Mouse (Mus musculus) CD4-positive helper T cell, adult 2 months (primary cell): ENCODE results near the gene Gm20219.

Source experiments
- DNase-seq: peaks from one replicate; pipeline ENCODE4 v3.0.0-alpha.2; 2012; ENCODE audit warnings: low read depth, missing footprints, low spot score

Gm20219 gene

DNA sequence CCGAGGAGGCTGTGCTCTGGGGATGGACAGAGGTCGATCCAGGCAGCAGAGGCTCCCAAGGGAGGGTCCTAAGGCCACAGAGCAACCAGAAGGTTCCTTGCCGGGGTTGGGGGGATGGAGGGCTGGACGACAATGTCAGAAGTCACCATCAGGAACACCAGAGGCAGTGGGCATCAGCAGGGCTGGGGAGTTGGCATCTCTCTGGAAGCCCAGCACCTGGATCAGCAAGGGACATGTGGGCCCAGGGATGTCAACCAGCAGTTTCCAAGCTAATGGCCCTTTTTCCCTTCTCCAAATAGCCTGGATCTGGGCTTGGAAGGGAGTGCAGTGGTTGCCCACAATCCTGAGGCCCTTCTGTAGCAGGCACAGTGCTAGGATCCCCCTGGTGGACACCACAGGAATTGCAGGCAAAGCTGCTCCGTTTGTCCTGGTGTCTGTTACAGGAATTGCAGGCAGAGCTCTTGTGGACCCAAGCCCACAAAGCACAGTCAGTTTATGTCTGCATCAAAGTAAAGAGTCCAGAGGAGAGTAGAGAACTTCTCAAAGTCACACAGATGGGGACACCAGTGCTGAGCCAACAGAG, 1.3 kb downstream of the Gm20219 start:
- peak; percentile 80 for DNase-seq

DNA sequence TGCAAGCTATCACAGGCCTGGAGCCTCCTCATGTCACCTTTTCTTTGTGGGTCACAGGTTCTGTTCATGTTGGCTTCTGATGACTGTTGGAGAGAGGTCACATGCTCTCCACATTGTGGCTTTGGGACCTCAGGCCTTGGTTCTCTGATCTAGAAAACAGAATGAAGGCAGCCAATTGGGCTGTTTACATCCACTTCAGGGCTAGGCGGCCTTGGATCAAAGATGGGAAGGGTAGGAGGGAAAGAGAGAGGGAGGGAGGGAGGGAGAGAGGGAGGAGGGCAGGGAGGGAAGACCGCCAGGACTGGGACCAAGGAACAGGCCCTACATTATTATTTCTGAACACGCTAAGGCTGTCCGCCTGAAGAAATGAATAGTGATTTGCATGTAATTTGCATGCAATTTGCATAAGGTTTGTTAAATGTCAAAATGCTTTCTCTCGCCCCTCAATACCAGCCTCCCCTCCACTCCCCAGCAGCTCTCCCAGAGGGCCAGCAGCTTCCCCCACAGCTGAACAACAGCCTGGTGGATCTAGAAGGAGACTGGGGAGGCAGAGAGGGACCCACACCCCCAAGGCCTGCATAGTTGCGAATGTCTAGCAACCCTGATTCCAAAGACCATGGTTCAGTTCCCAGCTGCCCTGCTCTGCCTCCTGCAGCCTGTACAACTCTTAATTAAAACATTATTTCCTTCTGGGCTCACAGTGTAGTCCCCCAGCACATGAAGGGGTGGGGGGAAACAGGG, 2.2 kb downstream of the Gm20219 start:
- no peak for DNase-seq

DNA sequence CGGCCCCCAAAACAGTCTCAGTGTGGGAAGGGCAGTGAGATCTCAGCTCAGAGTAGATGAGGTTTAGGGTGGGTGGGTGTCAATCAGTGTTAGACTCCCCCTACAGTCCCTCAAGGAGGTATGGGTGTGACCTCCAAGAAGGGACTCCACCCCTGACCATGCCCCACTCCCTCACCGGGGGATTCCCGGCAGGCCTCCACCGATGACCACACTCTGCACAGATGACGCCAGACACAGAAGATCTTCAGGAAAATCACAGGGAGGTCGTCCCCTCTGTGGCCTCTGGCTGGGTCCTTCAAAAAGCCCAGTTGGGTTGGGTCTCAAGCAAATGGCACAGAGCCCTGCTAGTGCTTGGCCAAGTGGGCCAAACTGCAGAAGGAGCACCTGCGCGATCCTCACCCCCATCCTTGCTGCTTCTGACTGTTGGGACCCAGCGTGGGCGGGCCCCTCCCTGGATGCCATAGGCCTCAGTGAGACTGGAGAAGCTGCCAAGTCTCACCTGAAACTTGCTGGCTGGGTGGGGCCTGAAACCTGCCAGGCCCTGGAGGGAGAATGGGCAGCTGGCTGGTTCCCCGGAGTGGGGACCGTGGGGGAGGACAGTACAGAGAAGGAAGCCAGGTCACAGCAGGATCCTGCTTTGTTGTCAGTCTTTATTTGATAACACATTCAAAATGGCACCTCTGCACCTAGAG, 3.3 kb downstream of the Gm20219 start:
- no peak for DNase-seq

DNA sequence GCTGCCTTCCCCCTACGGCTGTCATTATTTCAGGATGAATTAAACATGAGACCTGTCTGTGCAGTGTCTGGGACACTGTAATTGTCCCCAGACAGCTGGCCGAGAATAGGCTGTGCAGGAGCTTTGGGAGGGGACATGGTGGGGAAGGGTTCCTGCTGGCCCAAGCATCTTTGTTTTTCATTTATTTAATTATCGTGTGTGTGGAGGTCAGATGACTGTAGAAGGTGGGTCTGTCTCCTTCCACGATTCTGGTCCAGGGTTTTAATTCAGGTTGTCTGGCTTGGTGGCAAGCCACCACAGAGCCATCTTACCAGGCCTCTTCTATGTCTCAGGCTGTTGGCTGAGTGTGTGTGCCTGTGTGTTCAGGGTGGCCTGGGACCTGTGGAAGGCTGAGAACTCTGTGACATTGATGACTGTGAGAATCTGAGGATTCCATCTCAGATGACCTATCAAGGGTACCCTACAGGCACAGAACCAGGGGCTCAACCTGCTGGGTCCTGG, 5.5 kb downstream of the Gm20219 start:
- no peak for DNase-seq

DNA sequence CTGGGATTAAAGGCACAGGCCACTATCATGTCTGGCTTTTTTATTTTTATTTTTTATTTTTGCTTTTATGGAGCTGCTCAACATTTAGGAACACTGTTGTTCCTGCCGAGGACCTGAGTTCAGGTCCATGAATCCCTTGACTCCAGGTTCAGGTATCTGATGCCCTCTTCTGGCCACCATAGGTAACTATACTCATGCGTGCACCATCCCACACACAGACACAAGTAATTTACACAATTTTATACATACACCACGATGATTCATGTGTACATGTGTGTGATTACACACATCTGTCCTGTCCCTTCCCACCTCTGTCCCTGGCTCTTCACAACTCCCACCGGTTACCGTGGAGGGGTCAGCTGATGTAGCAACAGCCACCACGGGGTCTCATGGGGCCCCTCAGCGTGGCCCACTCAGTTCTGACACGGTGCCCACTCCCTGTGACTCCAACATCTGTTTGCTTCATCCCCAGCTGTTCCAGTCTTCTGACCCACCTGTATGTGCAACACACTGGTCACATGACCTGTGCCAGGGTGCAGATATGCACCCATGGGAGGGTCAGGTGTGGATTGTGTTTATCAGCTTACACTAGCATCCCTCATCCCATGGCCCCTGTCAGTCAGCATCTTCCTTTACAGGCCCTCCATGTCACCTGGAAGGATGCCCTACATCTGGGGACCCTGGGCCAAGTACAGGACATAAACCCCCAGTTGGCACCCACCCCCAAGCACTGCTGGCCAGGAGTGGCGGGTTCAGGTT, 6.2 kb downstream of the Gm20219 start:
- DNase-seq = no peak

DNA sequence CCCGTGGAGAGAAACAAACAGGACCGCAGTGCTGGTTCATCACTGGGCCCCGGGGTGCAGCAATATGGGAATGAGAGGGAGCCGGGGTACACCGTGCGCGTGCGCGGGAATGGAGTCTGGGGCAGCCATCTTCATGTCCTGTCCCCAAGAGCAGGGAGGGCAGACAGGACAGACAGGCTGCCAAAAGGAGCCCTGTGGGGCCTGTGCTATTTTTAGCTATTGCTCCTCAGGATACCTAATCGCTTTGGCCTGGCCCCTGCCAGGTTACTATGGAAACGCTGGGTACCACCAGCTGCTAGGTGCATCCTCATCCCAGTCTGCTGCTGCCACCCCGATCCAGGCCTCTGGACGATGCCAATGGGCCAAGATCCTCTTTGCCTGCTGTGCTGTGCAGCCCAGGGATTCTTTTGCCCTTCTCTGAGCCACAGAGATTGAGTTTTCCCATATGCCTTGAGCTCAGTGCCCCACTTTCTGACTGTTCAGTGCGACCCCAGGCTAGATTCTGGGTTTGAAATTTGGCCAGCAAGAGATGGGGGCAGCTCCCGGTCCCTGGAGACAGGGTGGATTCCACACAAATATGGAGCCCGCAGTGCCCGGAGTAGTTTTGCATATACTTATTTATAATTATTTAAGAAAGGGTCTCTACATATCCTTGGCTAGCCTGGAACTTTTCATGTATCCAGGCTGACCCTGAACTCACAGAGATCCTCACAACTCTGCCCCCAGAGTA, 6.9 kb downstream of the Gm20219 start:
- no peak for DNase-seq

DNA sequence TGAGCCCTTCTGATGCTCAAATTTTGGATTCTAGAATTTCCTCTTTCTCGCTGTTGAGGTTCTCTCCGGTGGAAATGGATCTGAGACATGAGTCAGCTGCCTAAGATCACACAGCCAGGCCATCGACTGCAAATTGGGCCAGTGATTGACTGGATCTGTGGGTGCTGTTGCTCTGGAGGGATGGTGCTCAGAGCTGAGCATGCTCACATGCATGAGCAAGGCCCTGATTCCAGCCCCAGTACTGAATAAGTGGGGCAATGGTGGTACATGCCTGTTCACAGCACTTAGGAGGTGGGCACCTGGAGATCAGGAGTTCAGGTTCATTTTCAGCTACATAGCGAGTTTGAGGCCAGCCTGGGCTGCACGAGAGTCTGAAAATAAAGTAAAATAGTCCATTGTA, 7.6 kb downstream of the Gm20219 start:
- DNase-seq = no peak

DNA sequence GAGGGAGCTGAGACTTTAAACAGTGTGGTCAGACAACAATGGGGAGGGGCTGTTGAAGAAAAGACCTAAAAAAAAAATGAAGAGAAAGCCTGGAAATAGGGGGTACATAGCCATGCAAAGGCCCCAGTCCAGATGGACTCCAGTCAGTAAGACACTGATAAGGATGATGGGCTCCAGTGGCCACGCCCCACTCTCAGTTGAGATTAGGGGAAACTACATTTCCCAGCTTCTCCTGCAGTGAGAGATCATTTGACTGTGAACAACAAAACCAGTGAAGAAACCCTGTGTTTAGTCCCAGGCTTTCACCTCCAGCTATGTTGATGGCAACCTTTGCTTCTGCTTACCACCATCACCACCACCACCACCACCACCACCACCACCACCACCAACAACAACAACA, 8.2 kb downstream of the Gm20219 start:
- no peak for DNase-seq

DNA sequence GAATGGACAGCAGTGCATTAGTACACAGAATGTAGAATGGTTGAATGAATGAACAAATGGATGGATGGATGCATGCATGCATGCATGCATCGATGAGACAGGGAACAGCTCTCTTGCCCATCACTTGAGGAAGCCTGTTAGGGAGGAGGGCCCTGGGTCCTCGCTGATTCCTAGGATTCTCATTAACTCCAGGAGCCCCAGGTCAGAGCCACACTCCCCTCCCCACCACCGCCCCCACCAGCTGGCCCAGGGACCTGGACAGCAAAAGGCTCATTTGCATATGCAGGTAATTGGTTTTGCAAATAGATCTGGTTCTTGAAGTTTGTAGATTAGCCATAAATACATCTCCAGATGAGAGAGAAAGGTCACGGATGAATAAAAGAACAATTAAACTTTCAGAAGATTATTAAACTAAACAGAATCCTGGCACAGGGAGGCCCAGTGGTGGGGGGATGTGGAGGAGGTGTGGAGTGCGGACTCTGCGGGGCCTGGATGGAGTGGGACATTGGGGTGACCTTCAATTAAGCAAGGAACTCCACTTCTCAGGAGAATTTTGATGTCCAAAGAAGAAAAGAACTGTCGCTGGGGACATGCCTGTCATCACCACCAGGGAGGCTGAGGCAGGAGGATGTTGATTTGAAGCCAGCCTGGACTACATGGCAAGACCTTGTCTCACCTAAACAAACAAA, 9.3 kb downstream of the Gm20219 start:
- no peak for DNase-seq

DNA sequence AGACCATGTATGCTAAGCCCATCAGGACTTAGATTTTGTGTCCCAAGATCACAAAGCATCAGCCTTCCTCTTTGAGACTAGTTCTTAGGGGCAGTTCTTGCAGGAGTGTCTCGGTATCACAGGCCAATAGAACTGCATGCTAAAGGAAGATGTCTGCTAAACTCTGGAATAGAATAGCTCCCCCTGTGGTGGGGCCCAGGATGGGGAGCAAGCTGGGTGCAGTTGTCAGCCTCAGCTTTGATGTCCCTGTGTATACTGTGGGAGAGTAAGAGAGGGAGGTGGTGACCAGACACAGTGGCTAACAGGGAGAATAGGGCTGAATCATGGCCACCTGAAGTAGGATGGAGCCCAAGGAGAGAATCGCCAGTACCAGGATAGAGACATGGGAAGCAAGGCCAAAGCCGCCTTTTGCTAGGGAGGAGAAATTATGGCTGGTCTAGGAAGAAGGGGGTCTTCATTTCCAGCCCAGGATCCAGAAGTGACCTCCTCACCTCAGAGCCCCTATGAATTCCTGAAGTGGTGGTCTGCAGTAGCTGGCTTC, 10.4 kb downstream of the Gm20219 start:
- DNase-seq = no peak

DNA sequence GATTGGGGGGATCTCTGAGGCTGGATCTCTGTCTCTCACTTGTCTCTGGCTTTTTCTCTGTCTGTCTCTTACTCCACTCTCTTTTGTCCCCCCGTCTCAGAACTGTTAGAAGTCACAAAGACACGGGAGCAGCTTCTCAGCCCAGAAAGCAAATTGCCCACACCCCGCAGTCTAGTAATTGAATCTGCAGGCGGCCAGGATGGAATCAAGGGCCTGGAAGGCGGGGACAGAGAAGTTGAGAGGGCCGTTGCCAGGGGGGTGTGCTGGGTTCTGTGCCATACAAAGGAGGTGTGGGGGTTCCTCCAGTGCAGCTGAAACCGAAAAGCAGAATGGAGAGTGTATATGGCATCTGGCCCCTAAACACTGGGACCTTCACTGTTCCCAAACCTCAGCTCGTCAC, 11.5 kb downstream of the Gm20219 start:
- no peak for DNase-seq

DNA sequence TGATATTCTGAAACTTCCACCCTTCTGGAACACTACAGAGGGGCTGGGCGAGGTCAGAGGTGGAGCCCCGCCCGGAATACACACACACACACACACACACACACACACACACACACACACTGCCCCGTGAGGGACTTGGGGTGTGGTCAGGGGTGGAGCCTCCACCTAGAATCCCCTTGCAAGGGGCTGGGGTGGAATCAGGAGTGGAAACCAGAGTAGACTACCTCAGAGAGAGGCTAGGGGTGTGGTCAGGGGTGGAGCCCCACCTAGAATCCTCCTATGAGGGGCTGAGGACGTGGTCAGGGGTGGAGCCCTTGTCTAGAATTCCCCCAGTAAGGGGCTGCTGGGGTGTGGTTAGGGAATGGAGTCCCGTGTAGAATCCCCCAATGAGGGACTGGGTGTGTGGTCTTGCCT, 13.6 kb downstream of the Gm20219 start:
- no peak for DNase-seq

DNA sequence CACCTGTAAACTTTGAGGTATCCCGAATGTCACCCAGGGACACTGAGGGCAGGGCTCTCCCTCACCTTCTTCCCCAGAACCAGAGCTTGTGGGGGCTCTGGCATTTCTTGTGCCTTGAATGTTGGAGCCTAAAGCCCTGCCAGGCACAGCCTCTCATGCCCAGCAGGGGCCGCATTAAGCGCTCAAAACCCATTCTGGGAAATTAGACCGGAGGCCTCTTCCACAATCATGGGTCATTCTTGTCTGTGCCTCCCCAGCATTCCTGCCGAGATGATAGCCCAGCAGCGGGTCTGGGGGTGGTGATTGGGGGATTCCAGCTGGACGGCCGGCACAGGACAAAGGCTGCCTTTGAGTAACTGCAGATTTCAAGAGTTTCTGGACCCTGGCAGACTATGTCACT, 16.3 kb downstream of the Gm20219 start:
- DNase-seq = no peak

DNA sequence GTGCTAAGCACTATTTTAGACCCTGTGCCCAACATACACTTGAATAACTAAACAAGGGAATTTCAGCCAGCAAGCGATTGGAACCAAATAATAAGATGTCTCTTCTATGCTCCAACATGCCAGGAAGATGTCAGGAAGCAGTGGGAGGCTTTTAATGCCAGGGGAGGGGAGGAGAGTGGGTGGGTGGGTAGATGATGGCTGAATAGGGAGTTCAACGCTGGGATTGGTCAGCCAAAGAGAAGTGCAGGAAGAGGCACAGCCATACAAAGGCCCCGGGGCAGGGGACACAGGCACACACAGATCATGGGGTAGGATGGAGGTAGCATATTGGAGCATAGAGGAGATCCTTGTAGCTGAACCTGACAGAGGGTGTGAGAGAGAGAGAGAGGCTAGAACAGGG, 17.3 kb downstream of the Gm20219 start:
- DNase-seq = no peak

DNA sequence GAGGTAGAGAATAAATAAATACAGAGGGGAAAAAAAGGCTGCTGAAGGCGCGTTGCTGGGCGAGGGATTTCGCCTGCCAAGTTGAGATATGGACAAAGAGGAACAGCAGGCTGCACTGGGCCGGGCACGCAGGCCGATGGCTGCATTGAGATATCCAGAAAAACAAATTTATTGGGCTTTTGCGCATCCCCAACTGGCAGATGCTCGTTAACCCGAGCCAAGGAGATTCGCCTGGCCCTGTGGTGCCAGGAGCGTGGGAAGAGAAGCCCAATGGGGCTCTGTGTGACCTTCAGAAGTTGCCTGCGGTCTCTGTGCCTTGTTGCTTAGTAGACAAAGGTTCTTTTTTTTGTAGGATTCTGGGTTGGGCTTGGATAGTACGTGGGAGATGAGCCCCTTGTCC, 18.0 kb downstream of the Gm20219 start:
- DNase-seq = no peak

DNA sequence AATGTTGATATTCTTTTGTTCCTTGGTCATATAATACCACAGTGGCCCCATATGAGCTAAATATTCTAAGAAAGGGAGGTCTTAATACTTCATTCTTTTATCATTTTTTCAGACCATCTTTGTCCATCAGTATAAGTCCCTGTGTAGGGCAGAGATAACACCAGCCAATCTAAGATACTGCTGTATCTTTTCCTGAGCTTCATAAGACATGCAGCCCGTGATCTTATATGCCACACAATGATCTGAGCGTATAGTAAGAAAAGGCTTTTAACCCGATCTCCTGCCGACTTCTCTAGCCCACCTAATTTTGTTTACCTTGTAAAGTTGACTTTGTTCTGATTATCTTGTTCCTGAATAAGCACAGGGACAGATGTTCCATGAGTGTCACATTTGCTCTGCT, 29.2 kb downstream of the Gm20219 start:
- no peak for DNase-seq

DNA sequence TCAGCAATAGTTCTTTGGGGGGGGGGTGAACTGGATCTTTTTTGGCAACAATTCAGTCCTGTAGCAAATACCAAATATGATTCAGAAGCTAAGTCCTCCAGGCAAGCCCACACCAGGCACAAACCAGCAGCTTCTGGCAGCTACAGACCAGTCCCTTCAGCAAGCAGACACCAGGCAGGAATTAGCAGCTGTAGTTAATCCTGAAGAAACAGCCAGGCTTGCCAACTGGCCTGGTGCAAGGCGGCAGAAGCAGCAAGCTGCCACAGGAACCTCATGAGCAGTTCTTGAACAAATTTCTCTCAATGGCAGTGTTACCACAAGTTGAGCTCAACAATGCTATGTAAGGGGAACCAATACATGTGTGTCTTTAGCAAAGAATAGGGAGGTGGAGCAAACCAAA, 31.4 kb downstream of the Gm20219 start:
- no peak for DNase-seq

DNA sequence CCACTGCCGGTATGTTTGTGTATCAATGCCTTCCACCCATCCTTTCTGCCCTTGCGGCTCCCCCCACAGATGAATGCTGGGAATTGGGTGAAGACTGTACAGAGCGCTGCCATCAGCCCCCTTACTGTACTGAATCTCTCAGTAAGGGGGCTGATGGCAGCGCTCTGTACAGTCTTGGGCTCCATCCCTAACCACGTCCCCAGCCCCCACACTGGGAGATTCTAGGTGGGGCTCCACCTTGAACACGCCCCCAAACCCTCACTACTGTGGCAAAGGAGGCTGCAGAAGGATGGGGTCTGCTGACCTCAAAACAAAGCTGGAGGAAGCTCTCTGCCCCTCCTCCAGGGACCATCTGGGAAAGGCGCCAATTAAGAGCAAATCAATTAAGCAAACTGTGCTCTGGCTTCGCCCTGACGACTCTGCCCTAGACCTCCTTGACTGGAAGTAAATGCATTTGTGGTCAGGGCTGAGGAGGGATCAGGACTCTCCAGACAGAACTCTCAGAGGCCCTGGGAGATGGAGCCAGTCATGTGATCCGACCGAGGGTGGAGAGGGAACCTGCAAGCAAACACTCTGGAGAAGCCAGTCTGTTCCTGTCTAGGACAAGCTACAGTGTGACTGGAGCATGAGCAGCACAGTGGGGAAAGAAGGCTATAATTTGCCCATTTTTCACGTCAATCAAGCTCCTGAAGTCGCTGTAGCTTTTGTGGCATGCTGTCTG, 38.3 kb downstream of the Gm20219 start:
- no peak for DNase-seq

DNA sequence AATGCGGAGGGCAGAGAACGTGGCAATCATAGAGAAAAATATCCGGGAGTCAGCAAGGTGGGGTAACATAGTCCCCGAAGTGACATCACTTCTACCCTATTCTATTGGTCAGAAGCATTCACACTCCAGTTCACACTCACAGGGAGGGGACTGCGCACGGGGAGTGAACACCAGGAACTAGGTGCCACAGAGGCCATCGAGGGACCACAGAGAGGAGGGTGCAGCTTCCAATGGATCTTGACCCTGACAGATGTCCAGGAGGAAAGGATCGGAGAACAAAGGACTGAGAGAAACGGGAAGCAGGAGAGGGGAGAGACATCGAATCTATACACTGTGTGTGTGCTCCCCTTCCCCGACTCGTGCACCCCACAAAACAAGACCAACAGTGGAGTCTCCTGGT, 39.3 kb downstream of the Gm20219 start:
- DNase-seq = no peak

DNA sequence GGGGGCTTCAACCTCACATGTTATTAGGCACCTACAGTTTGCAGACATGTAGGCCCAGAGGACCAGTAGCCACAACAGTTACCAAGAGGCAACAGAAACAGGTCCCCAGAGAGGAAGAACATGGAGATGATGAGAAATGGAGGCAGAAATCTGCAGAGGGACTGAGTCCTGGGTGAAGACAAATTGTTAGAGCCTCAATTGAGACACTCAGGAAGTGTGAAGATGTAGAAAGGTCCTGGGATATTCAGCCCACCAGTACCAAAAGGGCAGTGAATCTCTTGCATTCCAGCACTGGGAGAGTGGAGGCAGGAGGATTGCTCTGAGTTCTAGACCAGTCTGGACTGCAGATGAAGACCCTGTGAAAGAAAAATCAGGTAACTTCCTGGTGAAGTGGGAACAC, 39.9 kb downstream of the Gm20219 start:
- DNase-seq = no peak
